Mouse (Mus musculus): ENCODE data around the gene Atxn2l. TPM values are rescaled to one million over a fixed set of nuclear protein-coding genes. Genes with fewer than 3 reads are reported as not detected.

The Atxn2l gene
- polyA plus RNA-seq, 1 experiment = 70.6 TPM

DNA sequence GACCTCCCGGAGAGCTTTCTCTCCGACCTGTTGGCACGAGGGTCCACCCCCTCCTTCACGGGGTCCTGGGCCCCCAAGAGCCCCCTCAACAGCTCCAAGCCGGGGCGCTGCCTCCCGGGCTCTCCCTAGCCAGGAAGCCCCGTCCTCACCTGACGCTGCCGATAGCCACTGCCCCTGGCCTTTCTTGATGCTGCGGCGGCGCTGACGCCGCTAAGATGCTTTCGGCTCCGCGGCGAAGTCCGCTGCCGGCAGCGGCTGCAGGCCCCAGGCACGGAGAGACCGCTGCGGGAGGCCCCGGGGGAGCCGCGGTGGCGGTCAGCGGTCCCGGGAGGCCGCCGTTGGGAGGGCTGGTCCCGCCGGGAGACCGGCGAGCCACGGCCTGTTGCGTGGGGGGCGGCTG lies 486 bp downstream of the Atxn2l start:
- H3K4me3 ChIP-seq (ENCODE audit: insufficient read depth, low read depth, low read length) = peak overlapping the region; percentile 99
- no peak for DNase-seq
- peak overlapping the region; percentile 90 for H3K27ac ChIP-seq (ENCODE audit: insufficient read depth, low read depth, low read length)
- under 1% methylated on average over 39 of the region's 40 CpGs for WGBS
- no peaks in the 10 kb centered on the region for H3K27me3 ChIP-seq (replicated peaks; ENCODE audit: control insufficient read depth, insufficient read depth, low read length)
- TF ChIP-seq POLR2A (IDR thresholded peaks at IDR 0.05; ENCODE audit: low read depth, low read length) (no peak), CTCF (conservative IDR thresholded peaks at IDR 0.05; ENCODE audit: insufficient read depth, insufficient read length, low read depth, low read length) (no peak)
- peaks cover 11% of the 10 kb centered on the region for H3K36me3 ChIP-seq (ENCODE audit: control insufficient read depth, insufficient read depth, low read length)
- H3K4me1 ChIP-seq (ENCODE audit: control insufficient read depth, insufficient read depth, low read length) = peaks cover 4% of the 10 kb centered on the region; the same call in 1 of the 2 replicates

DNA sequence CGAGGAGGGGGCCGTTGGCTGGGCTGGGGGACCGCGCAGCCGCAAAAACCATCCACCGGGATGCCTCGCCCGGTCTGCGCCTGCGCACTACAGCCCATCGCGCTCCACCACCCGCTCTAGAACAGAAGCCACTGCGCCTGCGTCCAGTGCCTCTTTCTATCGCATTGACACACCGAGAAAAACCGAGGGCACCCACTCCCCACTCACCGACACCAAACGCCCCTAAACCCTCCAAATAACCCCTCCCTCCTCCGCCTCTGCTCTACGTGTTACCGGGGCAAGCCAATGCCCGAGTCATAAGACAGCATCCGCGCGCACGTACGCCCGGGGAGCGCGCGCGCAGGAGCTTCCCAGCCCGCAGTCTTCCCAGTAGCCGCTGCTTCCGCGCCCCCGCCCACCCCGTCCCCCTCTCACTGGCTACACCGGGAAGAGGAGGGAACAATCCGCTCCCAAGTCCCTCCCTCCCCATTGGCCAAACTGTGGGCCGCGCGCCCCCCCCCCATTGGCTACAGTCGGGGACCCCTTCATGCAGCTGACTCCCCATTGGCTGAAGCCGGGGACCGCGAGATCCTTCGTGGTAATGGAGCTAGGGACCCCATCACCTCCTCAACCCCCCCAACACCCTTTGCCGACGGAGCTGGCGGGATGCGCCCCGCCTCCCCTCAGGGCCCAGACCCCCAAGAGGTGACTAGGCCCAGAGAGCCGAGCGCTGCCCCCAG lies 1.1 kb downstream of the Atxn2l start:
- peaks cover 4% of the 10 kb centered on the region; the same call in 1 of the 2 replicates for H3K4me1 ChIP-seq (ENCODE audit: control insufficient read depth, insufficient read depth, low read length)
- H3K27ac ChIP-seq (ENCODE audit: insufficient read depth, low read depth, low read length) = peak overlapping the region; percentile 92
- peak; percentile 95 for DNase-seq
- WGBS = under 1% methylated on average over 57 of the region's 57 CpGs
- peaks cover 12% of the 10 kb centered on the region for H3K36me3 ChIP-seq (ENCODE audit: control insufficient read depth, insufficient read depth, low read length)
- peak; percentile 1 for TF ChIP-seq POLR2A (IDR thresholded peaks at IDR 0.05; ENCODE audit: low read depth, low read length)
- TF ChIP-seq CTCF (conservative IDR thresholded peaks at IDR 0.05; ENCODE audit: insufficient read depth, insufficient read length, low read depth, low read length) = no peak
- no peaks in the 10 kb centered on the region for H3K27me3 ChIP-seq (replicated peaks; ENCODE audit: control insufficient read depth, insufficient read depth, low read length)
- peak overlapping the region; percentile 99 for H3K4me3 ChIP-seq (ENCODE audit: insufficient read depth, low read depth, low read length)

DNA sequence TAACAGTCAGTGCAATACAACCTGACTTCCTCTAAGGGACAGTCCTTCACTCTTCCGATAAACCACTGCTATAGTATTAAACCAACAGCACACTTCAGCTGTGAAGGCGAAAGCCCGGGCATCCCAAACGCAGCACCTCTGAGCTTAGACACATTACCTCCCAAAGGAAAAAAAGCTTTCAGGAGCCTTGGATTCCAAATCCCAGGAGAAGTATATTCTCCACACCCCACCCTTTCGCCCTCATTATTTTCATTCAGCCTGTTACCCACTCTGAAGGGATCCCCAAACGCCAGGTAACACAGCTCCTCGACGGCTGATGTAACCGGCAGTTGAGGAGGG lies 1.6 kb downstream of the Atxn2l start:
- Histone ChIP-seq H3K27me3 (replicated peaks; ENCODE audit: control insufficient read depth, insufficient read depth, low read length) (no peaks in the 10 kb centered on the region), H3K36me3 (ENCODE audit: control insufficient read depth, insufficient read depth, low read length) (peaks cover 12% of the 10 kb centered on the region), H3K4me3 (ENCODE audit: insufficient read depth, low read depth, low read length) (peak overlapping the region; percentile 99), H3K27ac (ENCODE audit: insufficient read depth, low read depth, low read length) (peak overlapping the region; percentile 92), H3K4me1 (ENCODE audit: control insufficient read depth, insufficient read depth, low read length) (peaks cover 4% of the 10 kb centered on the region; the same call in 1 of the 2 replicates)
- TF ChIP-seq POLR2A (IDR thresholded peaks at IDR 0.05; ENCODE audit: low read depth, low read length) (no peak), CTCF (conservative IDR thresholded peaks at IDR 0.05; ENCODE audit: insufficient read depth, insufficient read length, low read depth, low read length) (no peak)
- WGBS = 1% methylated on average over 9 of the region's 9 CpGs
- no peak for DNase-seq

DNA sequence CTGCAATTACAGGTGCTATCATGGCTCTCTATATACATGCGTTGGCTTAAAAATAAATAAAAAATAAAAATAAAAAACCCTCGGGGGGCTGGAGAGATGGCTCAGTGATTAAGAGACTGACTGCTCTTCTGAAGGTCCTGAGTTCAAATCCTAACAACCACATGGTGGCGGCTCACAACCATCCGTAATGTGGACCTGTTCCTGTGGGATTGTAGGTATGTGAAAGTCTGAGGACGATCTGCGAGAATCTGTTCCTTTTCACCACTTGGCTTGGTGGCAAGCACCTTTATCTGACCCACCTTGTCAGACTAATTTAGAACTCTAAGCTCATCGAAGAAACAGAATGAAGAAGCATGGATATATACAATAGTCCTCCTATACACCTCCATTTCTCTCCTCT lies 3.8 kb downstream of the Atxn2l start:
- peaks cover 27% of the 10 kb centered on the region for H3K36me3 ChIP-seq (ENCODE audit: control insufficient read depth, insufficient read depth, low read length)
- H3K27me3 ChIP-seq (replicated peaks; ENCODE audit: control insufficient read depth, insufficient read depth, low read length) = no peaks in the 10 kb centered on the region
- 92% methylated on average over 7 of the region's 7 CpGs for WGBS
- no peak overlapping the region for H3K27ac ChIP-seq (ENCODE audit: insufficient read depth, low read depth, low read length)
- peaks cover 4% of the 10 kb centered on the region; the same call in 1 of the 2 replicates for H3K4me1 ChIP-seq (ENCODE audit: control insufficient read depth, insufficient read depth, low read length)
- no peak overlapping the region for H3K4me3 ChIP-seq (ENCODE audit: insufficient read depth, low read depth, low read length)
- DNase-seq = no peak
- TF ChIP-seq CTCF (conservative IDR thresholded peaks at IDR 0.05; ENCODE audit: insufficient read depth, insufficient read length, low read depth, low read length) (no peak), POLR2A (IDR thresholded peaks at IDR 0.05; ENCODE audit: low read depth, low read length) (no peak)

DNA sequence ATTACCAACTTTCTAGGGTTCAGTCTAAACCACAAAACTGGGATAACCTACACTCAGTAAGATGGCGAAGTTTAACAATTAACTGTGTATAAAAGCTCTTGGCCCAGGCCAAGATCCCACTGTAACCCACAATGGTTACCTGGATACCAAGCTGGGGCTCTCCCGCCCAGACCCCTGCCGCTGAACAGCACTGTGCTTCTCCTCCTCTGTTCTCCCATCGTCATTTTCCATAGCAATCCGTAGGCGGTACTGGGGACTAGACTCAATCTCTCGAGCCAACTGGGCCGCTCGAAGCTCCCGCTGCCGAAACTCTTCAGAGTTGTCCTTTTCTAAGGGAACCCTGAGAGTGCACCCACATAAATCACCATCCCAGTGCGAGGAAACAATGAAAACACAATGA lies 5.3 kb downstream of the Atxn2l start:
- TF ChIP-seq POLR2A (IDR thresholded peaks at IDR 0.05; ENCODE audit: low read depth, low read length) (no peak), CTCF (conservative IDR thresholded peaks at IDR 0.05; ENCODE audit: insufficient read depth, insufficient read length, low read depth, low read length) (no peak)
- Histone ChIP-seq H3K27ac (ENCODE audit: insufficient read depth, low read depth, low read length) (no peak overlapping the region), H3K4me1 (ENCODE audit: control insufficient read depth, insufficient read depth, low read length) (peaks cover 2% of the 10 kb centered on the region; the same call in 1 of the 2 replicates), H3K36me3 (ENCODE audit: control insufficient read depth, insufficient read depth, low read length) (peaks cover 27% of the 10 kb centered on the region), H3K27me3 (replicated peaks; ENCODE audit: control insufficient read depth, insufficient read depth, low read length) (no peaks in the 10 kb centered on the region), H3K4me3 (ENCODE audit: insufficient read depth, low read depth, low read length) (no peak overlapping the region)
- DNase-seq = no peak
- 90% methylated on average over 12 of the region's 12 CpGs for WGBS

DNA sequence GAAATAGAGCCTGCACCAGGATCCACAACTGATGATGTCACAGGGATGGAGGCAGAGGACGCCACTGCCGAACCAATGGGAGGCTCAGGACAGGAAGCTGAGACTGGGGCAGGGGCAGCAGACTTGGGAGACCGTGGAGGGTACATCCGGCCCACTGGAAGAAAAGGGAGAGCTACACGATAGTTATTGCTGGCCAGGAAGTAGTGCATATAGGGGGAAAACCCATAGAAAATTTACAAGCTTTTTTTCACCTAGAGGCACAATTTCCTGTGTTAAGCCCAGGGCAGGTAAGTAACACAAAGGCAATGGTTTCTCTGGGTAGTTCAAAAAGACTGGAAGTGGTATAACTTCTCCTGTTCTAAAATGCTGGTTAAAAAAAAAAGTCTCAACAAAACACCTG lies 6.8 kb downstream of the Atxn2l start:
- TF ChIP-seq POLR2A (IDR thresholded peaks at IDR 0.05; ENCODE audit: low read depth, low read length) (no peak), CTCF (conservative IDR thresholded peaks at IDR 0.05; ENCODE audit: insufficient read depth, insufficient read length, low read depth, low read length) (no peak)
- H3K36me3 ChIP-seq (ENCODE audit: control insufficient read depth, insufficient read depth, low read length) = peaks cover 33% of the 10 kb centered on the region
- no peak overlapping the region for H3K27ac ChIP-seq (ENCODE audit: insufficient read depth, low read depth, low read length)
- no peak overlapping the region for H3K4me3 ChIP-seq (ENCODE audit: insufficient read depth, low read depth, low read length)
- peaks cover 2% of the 10 kb centered on the region; the same call in 1 of the 2 replicates for H3K4me1 ChIP-seq (ENCODE audit: control insufficient read depth, insufficient read depth, low read length)
- H3K27me3 ChIP-seq (replicated peaks; ENCODE audit: control insufficient read depth, insufficient read depth, low read length) = no peaks in the 10 kb centered on the region
- WGBS = 85% methylated on average over 5 of the region's 5 CpGs
- no peak for DNase-seq

DNA sequence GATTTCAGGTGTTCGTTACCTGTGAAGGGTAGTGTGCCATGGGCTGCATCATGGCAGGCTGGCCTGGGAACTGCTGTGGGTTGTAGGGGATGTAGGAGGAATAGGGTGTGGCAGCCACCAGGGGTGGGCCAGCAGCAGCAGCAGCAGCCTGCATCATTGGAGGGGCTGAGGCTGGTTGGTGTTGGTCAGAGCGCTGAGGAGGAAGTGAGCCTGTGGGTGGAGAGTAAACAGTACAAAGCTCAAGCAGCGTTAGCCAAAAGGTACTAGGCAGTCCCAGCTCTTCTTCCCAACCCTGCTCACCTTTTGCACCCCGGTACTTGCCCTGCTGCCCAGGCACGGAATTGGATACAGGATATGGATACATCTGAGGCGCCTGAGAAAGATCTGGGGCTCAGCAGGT lies 9.1 kb downstream of the Atxn2l start:
- 86% methylated on average over 6 of the region's 6 CpGs for WGBS
- Histone ChIP-seq H3K27me3 (replicated peaks; ENCODE audit: control insufficient read depth, insufficient read depth, low read length) (no peaks in the 10 kb centered on the region), H3K36me3 (ENCODE audit: control insufficient read depth, insufficient read depth, low read length) (peaks cover 28% of the 10 kb centered on the region), H3K27ac (ENCODE audit: insufficient read depth, low read depth, low read length) (no peak overlapping the region), H3K4me3 (ENCODE audit: insufficient read depth, low read depth, low read length) (no peak overlapping the region), H3K4me1 (ENCODE audit: control insufficient read depth, insufficient read depth, low read length) (no peaks in the 10 kb centered on the region)
- TF ChIP-seq POLR2A (IDR thresholded peaks at IDR 0.05; ENCODE audit: low read depth, low read length) = no peak
- TF ChIP-seq CTCF (conservative IDR thresholded peaks at IDR 0.05; ENCODE audit: insufficient read depth, insufficient read length, low read depth, low read length) = no peak
- no peak for DNase-seq

All from kidney, adult 2 months (tissue).